Mouse (Mus musculus) right cerebral cortex, postnatal 36 days (tissue): Measurements from ENCODE around the gene Zfp526.

Source experiments
- DNase-seq, 2 experiments: peaks; one replicate each; pipeline ENCODE4 v3.0.0; 2022; ENCODE audit warnings: low spot score in 2 of 2, mixed read lengths in 1 of 2

Zfp526 gene

GRCm38 (mm10) chr7:25221102-25221883 is at the start of gene Zfp526:
Zfp526 (plus strand) TSS chr7:25221425.
- peak; percentile 97 to 98 for DNase-seq

GRCm38 (mm10) chr7:25172669-25173068 is 48.6 kb upstream of the Zfp526 start:
- no peak for DNase-seq

- no peak for DNase-seq
Observed at GRCm38 (mm10) chr7:25174343-25174742, 46.9 kb upstream of the Zfp526 start.

- peak; percentile 14 to 26 for DNase-seq
Observed at GRCm38 (mm10) chr7:25178317-25178716, 42.9 kb upstream of the Zfp526 start.

- peak in 1 of 2 experiments; percentile 28 for DNase-seq
Observed at GRCm38 (mm10) chr7:25178787-25179605, 42.2 kb upstream of the Zfp526 start.

- DNase-seq, result peak; percentile 86 to 87
Observed at GRCm38 (mm10) chr7:25179606-25180161, 41.5 kb upstream of the Zfp526 start, which contains the start of gene Pou2f2. Pou2f2 (minus strand) TSS chr7:25179726.

- no peak for DNase-seq
Observed at GRCm38 (mm10) chr7:25180512-25180911, 40.7 kb upstream of the Zfp526 start.

- DNase-seq, result peak in 1 of 2 experiments; percentile 15
Observed at GRCm38 (mm10) chr7:25181331-25181790, 39.9 kb upstream of the Zfp526 start.

GRCm38 (mm10) chr7:25181814-25182213 is 39.4 kb upstream of the Zfp526 start:
- DNase-seq, result no peak

- DNase-seq, result no peak
Observed at GRCm38 (mm10) chr7:25184091-25184490, 37.1 kb upstream of the Zfp526 start.

GRCm38 (mm10) chr7:25187662-25188650 is 33.3 kb upstream of the Zfp526 start:
- DNase-seq, result peak; percentile 68 to 69

GRCm38 (mm10) chr7:25190806-25191205 is 30.4 kb upstream of the Zfp526 start:
- no peak for DNase-seq

- DNase-seq, result no peak
Observed at GRCm38 (mm10) chr7:25192110-25192509, 29.1 kb upstream of the Zfp526 start.

- DNase-seq, result no peak
Observed at GRCm38 (mm10) chr7:25195148-25195547, 26.1 kb upstream of the Zfp526 start.

GRCm38 (mm10) chr7:25196107-25196506 is 25.1 kb upstream of the Zfp526 start:
- DNase-seq, result no peak

GRCm38 (mm10) chr7:25197384-25198018 is 23.7 kb upstream of the Zfp526 start:
- DNase-seq, result no peak

- DNase-seq, result no peak
Observed at GRCm38 (mm10) chr7:25203624-25204023, 17.6 kb upstream of the Zfp526 start.

- DNase-seq, result no peak
Observed at GRCm38 (mm10) chr7:25205355-25206093, 15.7 kb upstream of the Zfp526 start.

- no peak for DNase-seq
Observed at GRCm38 (mm10) chr7:25206094-25206830, 15.0 kb upstream of the Zfp526 start.
